Mouse (Mus musculus) bone marrow macrophage, adult 2 months (primary cell): ENCODE results near the gene Dennd1b. TPM values are rescaled to one million over a fixed set of nuclear protein-coding genes. Genes with fewer than 3 reads are reported as not detected.

ENCODE experiments used
- H3K27ac ChIP-seq: 2 replicates; pipeline ENCODE4 v1.5.1; 2012; ENCODE audit warnings: low read depth, low read length; ENCODE audit not compliant: insufficient read depth
- H3K4me1 ChIP-seq: 2 replicates; pipeline ENCODE4 v1.6.1; 2012; ENCODE audit warnings: low read length; ENCODE audit not compliant: control insufficient read depth, insufficient read depth
- H3K4me3 ChIP-seq: 2 replicates; pipeline ENCODE4 v1.5.1; 2012; ENCODE audit warnings: mild to moderate bottlenecking, low read length, moderate library complexity; ENCODE audit not compliant: insufficient read depth
- CTCF ChIP-seq: IDR thresholded peaks from 2 replicates; pipeline ENCODE4 v1.5.1; 2012; ENCODE audit warnings: low read depth, mild to moderate bottlenecking, low read length, moderate library complexity
- POLR2A ChIP-seq: IDR thresholded peaks from 2 replicates; pipeline ENCODE4 v1.6.1; 2012; ENCODE audit warnings: mild to moderate bottlenecking, low read depth, low read length, borderline replicate concordance
- polyA plus RNA-seq: library from polyadenylated mRNA; stranded (reverse); fragments of >200 nt; gene quantifications from 2 replicates; pipeline ENCODE4 v1.2.4, GENCODE M21; 2012; ENCODE audit not compliant: missing spikeins, insufficient read depth, insufficient read length

Gene Dennd1b
- 25.2 and 34.4 TPM in 2 replicates for polyA plus RNA-seq

DNA sequence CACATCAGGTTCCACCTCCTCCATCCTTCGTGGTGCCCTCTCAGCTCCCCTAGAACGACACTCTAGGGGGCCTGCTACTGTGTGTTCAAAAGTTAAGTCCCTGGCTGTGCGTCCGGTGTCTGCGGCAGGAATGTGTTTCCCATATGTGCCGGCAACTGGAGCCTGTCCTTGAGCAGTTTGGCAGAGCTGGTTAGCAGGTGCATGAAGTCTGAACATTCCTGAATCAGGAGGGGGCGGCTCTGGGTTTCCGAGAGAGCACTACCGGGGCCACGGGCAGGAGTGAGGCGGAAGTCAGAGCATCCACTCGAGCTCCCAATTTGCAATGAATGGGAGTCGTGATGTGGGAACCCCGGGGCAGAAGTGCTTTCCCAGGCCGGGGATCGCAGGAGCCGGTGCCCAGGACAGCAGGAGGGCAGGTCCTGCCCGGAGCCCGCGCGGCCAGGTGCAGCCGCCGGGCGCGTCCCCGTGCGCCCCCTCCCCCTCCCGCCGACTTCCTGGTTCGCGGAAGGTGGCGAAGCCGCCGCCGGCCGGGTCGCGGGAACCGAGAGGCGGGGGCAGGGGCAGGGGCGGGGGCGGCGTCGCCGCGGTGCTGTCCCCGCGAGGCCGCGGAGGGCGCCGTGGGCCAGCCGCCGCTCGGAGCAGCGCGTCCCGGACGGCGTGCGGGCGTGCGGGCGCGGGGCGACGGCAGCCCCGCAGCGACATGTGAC lies at the start of gene Dennd1b:
TSS of gene Dennd1b (plus strand) at position 275 of the 707 bp plus-strand sequence.
- Histone ChIP-seq H3K4me1 (peaks cover 27% of the 10 kb centered on the region), H3K4me3 (peak within 1 kb of the TSS; percentile 72), H3K27ac (peak within 1 kb of the TSS; percentile 87)
- TF ChIP-seq POLR2A (peak; percentile 49; the same call in 1 of the 2 replicates), CTCF (no peak)

- H3K4me3 ChIP-seq, result no peak overlapping the region
Measured at GRCm38 (mm10) chr1:138915596-138915995, 47.6 kb upstream of the Dennd1b start.

GRCm38 (mm10) chr1:138919601-138920000 lies 43.6 kb upstream of the Dennd1b start:
- no peak for TF ChIP-seq POLR2A
- TF ChIP-seq CTCF, result no peak
- Histone ChIP-seq H3K4me1 (peaks cover 24% of the 10 kb centered on the region), H3K27ac (no peak overlapping the region), H3K4me3 (no peak overlapping the region)

More at GRCm38 (mm10) chr1:138915596-138915995, 47.6 kb upstream of the Dennd1b start:
- TF ChIP-seq CTCF (no peak), POLR2A (no peak)
- Histone ChIP-seq H3K27ac (no peak overlapping the region), H3K4me1 (peaks cover 12% of the 10 kb centered on the region)

GRCm38 (mm10) chr1:138920082-138920481 lies 43.2 kb upstream of the Dennd1b start:
- peaks cover 26% of the 10 kb centered on the region for H3K4me1 ChIP-seq
- TF ChIP-seq POLR2A (no peak), CTCF (no peak)
- no peak overlapping the region for H3K27ac ChIP-seq
- no peak overlapping the region for H3K4me3 ChIP-seq

DNA sequence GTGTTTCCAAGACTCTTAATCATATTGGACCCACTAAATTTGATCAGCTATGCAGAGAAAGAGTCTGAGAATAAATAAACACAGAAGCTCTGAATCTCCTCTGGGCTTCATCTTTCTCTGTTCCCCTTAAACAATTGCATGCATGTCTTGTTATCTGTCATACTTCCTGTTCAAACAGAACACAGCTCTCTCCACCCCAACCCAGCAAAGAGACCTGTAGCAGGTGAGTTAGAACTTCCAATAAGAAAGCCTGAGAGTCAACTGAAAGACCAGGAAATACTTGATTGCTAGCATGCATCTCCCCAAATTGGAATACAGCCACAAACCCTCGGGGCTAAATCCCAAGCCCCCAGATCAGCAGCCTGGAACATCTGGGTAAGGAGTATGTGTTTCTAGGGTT lies 42.4 kb upstream of the Dennd1b start:
- Histone ChIP-seq H3K4me3 (no peak overlapping the region), H3K27ac (no peak overlapping the region), H3K4me1 (peaks cover 23% of the 10 kb centered on the region)
- TF ChIP-seq POLR2A (no peak), CTCF (no peak)

- no peak overlapping the region for H3K27ac ChIP-seq
- no peak for TF ChIP-seq CTCF
- TF ChIP-seq POLR2A, result no peak
- peaks cover 23% of the 10 kb centered on the region for H3K4me1 ChIP-seq
- H3K4me3 ChIP-seq, result no peak overlapping the region
Measured at GRCm38 (mm10) chr1:138922886-138923285, 40.3 kb upstream of the Dennd1b start.

GRCm38 (mm10) chr1:138924282-138924681 lies 39.0 kb upstream of the Dennd1b start:
- Histone ChIP-seq H3K27ac (no peak overlapping the region), H3K4me3 (no peak overlapping the region), H3K4me1 (peaks cover 30% of the 10 kb centered on the region)
- no peak for TF ChIP-seq POLR2A
- TF ChIP-seq CTCF, result no peak

- Histone ChIP-seq H3K27ac (0 out of 2 replicates have a peak overlapping the region, but pooled peaks have one; percentile 4), H3K4me1 (peaks cover 20% of the 10 kb centered on the region), H3K4me3 (no peak overlapping the region)
- TF ChIP-seq CTCF (no peak), POLR2A (no peak)
Measured at GRCm38 (mm10) chr1:138928671-138929483, 34.4 kb upstream of the Dennd1b start.

GRCm38 (mm10) chr1:138929985-138930384 lies 33.2 kb upstream of the Dennd1b start:
- H3K4me3 ChIP-seq, result no peak overlapping the region
- peaks cover 20% of the 10 kb centered on the region for H3K4me1 ChIP-seq
- no peak overlapping the region for H3K27ac ChIP-seq

DNA sequence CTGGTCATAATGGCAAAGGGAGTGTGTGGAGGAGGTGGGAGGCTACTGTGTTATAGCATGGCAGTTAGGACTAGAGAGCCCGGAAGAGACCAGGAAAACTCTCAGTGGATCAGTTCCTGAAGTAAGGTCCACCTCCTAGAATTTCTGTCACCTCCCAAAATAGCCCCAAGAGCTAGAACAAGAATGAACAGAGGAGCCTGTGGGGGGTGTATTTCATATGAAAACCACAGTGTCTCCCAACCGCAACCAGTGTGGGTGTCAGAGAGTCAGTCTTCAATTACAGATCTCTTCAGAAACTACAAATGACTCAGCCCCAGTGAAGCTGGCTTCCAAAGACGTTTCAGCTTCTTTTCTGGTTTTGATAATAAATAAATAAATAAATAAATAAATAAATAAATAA lies 32.4 kb upstream of the Dennd1b start:
- H3K4me1 ChIP-seq, result peaks cover 18% of the 10 kb centered on the region
- TF ChIP-seq POLR2A (no peak), CTCF (no peak)
- no peak overlapping the region for H3K4me3 ChIP-seq
- H3K27ac ChIP-seq, result no peak overlapping the region

More at GRCm38 (mm10) chr1:138929985-138930384, 33.2 kb upstream of the Dennd1b start:
- TF ChIP-seq POLR2A, result no peak
- TF ChIP-seq CTCF, result no peak
